Mouse (Mus musculus) liver, adult 2 months (tissue): ENCODE data around the gene Hrasls.

Source experiments
- CTCF ChIP-seq: fragments of 200-500 bp; IDR thresholded peaks from 2 replicates; pipeline ENCODE4 v1.5.1; 2011; ENCODE audit warnings: low read depth, low read length, control low read depth
- POLR2A ChIP-seq: fragments of 200-500 bp; IDR thresholded peaks from 2 replicates; pipeline ENCODE4 v1.6.1; 2011; ENCODE audit warnings: low read length, control low read depth; ENCODE audit not compliant: insufficient read depth; ENCODE audit errors: extremely low read depth

- TF ChIP-seq CTCF (no peak), POLR2A (no peak)
Observed at GRCm38 (mm10) chr16:29235951-29236350, 26.5 kb downstream of the Hrasls start.
